8 mouse cellular contexts compared by ENCODE assay signal in the genomic region with DNA sequence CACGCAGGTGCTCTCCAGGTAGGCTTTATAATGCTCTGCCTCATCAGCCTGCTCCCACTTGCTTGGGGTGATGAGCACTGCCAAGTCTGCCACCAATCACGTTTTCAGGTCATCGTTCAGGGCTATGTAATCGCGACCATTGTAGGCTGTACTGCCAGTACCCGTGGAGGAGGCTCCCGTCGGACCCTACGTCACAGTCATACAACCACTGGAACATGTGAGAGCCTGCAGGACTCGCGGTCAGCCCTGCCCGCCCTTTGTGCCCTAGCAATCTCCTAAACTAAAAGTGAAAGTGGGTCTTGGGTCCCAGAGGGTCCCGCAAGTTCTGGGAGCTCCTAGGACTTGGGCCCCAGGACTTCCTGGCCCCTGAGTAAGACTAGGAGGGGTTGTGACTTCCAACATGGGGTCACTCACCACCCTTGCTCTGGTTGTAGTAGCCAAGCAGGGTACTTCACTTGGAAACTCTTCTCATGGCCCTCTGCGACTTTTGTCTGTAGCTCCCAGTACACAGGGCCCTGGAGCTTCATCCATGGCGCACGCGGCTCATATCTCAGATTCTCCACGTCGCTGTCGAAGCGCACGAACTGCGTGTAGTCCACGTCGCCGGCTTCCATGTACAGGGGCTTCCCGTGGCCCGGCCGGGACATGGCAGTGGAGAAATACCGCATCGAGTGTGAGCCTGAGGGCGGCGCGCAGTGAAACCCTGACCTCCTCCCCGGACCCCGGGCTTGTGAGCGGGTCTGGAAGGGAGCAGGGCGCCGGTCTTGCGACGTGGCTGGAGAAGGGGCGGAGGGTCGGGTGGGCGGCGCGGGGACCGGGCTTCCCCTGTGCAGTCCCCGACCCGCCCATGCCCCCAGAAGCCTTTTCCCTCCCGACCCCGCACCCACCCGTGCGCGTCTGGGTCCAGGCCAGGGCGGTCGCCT. TPM values are rescaled to one million over a fixed set of nuclear protein-coding genes. Genes with fewer than 3 reads are reported as not detected.
DNase-seq lines count a peak whose midpoint lies in the region; ATAC-seq and TF ChIP-seq lines count a peak whose summit lies in the region.

No protein-coding gene starts in this region.

- no peaks in the 10 kb centered on the region for H3K36me3 ChIP-seq in lung, embryonic 14.5 days (ENCODE audit: insufficient read depth)
- H3K36me3 ChIP-seq in forebrain, embryonic 16.5 days (ENCODE audit: control insufficient read depth, insufficient read depth) = no peaks in the 10 kb centered on the region
- H3K36me3 ChIP-seq in liver, embryonic 11.5 days (ENCODE audit: control insufficient read depth, insufficient read depth, low read length) = no peaks in the 10 kb centered on the region

- H3K4me1 ChIP-seq in lung, embryonic 14.5 days (ENCODE audit: insufficient read depth) = no peaks in the 10 kb centered on the region
- peaks cover 4% of the 10 kb centered on the region for H3K4me1 ChIP-seq in forebrain, embryonic 16.5 days (replicated peaks; ENCODE audit: control insufficient read depth, insufficient read depth, low read length)
- no peaks in the 10 kb centered on the region for H3K4me1 ChIP-seq in liver, embryonic 11.5 days (replicated peaks; ENCODE audit: control insufficient read depth, insufficient read depth, low read length)

- no peaks in the 10 kb centered on the region for H3K9me3 ChIP-seq in lung, embryonic 14.5 days (ENCODE audit: low read depth, low read length)
- no peaks in the 10 kb centered on the region for H3K9me3 ChIP-seq in forebrain, embryonic 16.5 days (ENCODE audit: control insufficient read depth, low read length)
- H3K9me3 ChIP-seq in liver, embryonic 11.5 days (ENCODE audit: control insufficient read depth, low read length) = no peaks in the 10 kb centered on the region

- peaks cover 40% of the 10 kb centered on the region for H3K27me3 ChIP-seq in lung, embryonic 14.5 days (ENCODE audit: insufficient read depth, low read length)
- peaks cover 51% of the 10 kb centered on the region for H3K27me3 ChIP-seq in forebrain, embryonic 16.5 days (replicated peaks; ENCODE audit: control insufficient read depth, insufficient read depth, low read length)
- peaks cover 67% of the 10 kb centered on the region for H3K27me3 ChIP-seq in liver, embryonic 11.5 days (replicated peaks; ENCODE audit: control insufficient read depth, insufficient read depth, low read length)

- ATAC-seq in lung, embryonic 14.5 days (ENCODE audit: insufficient read depth) = peak; percentile 55
- no peak for ATAC-seq in forebrain, embryonic 16.5 days
- no peak for ATAC-seq in liver, embryonic 11.5 days (replicated peaks; ENCODE audit: low FRiP score)
- 0 out of 2 replicates have a peak, but pooled peaks have one; percentile 17 for ATAC-seq in neutrophil, adult 5-6 weeks (ENCODE audit: extremely low read depth, insufficient number of reproducible peaks, low FRiP score, poor library complexity, severe bottlenecking)

- peak; percentile 30 for DNase-seq in lung, embryonic 14.5 days
- DNase-seq in lung, postnatal 10 days = no peak
- DNase-seq in liver, embryonic 11.5 days (ENCODE audit: low spot score) = peak; percentile 38
- DNase-seq in adrenal gland, adult (ENCODE audit: inconsistent age in 2 of 2, low spot score in 1 of 2) = no peak
- DNase-seq in spleen, postnatal 36 days (ENCODE audit: low spot score in 2 of 2) = no peak
- no peak for DNase-seq in thymus, postnatal 36 days

- peak overlapping the region; percentile 76 for H3K27ac ChIP-seq in lung, embryonic 14.5 days (ENCODE audit: low read depth)
- H3K27ac ChIP-seq in forebrain, embryonic 16.5 days (ENCODE audit: low read length) = no peak overlapping the region
- H3K27ac ChIP-seq in liver, embryonic 11.5 days (ENCODE audit: low read depth, low read length) = no peak overlapping the region

- TF ChIP-seq CTCF in lung, embryonic 14.5 days (IDR thresholded peaks at IDR 0.05; ENCODE audit: low read depth) = no peak

- peak overlapping the region; percentile 32 for H3K4me3 ChIP-seq in lung, embryonic 14.5 days (ENCODE audit: low read depth, low read length)
- H3K4me3 ChIP-seq in forebrain, embryonic 16.5 days (replicated peaks; ENCODE audit: low read length) = peak overlapping the region; percentile 5; the same call in 1 of the 2 replicates
- H3K4me3 ChIP-seq in liver, embryonic 11.5 days (ENCODE audit: low read depth, low read length) = peak overlapping the region; percentile 24

- H3K9ac ChIP-seq in lung, embryonic 14.5 days = peak overlapping the region; percentile 47
- no peak overlapping the region for H3K9ac ChIP-seq in forebrain, embryonic 16.5 days (replicated peaks; ENCODE audit: low read depth, low read length)
- no peak overlapping the region for H3K9ac ChIP-seq in liver, embryonic 11.5 days (ENCODE audit: low read depth, low read length)

- peak overlapping the region; percentile 60 for H3K4me2 ChIP-seq in lung, embryonic 14.5 days
- no peak overlapping the region for H3K4me2 ChIP-seq in forebrain, embryonic 16.5 days (ENCODE audit: low read length)
- H3K4me2 ChIP-seq in liver, embryonic 11.5 days = peak overlapping the region; percentile 42

- WGBS in lung, embryonic 14.5 days = 3% methylated on average over 55 of the region's 56 CpGs
- 1% methylated on average over 49 of the region's 56 CpGs for WGBS in forebrain, embryonic 16.5 days
- 4% methylated on average over 44 of the region's 56 CpGs for WGBS in liver, embryonic 11.5 days

RNA-seq across cellular contexts. Expression of a gene that starts 6.9 kb away (rescaled TPM):
- 44.4 and 51.4 TPM in 2 replicates for polyA plus RNA-seq in lung, embryonic 14.5 days (2014; fragmentation: Nextera tagmentation; extraction: Ambion mirVana)
- polyA plus RNA-seq in forebrain, embryonic 16.5 days (2015; fragmentation: Nextera tagmentation; extraction: Ambion mirVana) = not detected in 2 replicates
- polyA plus RNA-seq in liver, embryonic 11.5 days (2014; fragmentation: Nextera tagmentation; extraction: Ambion mirVana) = 0.25 and 0.31 TPM in 2 replicates
- not detected in 2 replicates for total RNA-seq in neutrophil, adult 5-6 weeks (2017)

RNA-seq across cellular contexts. Expression of a gene that starts 28.7 kb away (rescaled TPM):
- 1.3 and 1.4 TPM in 2 replicates for polyA plus RNA-seq in lung, embryonic 14.5 days (2014; fragmentation: Nextera tagmentation; extraction: Ambion mirVana)
- polyA plus RNA-seq in forebrain, embryonic 16.5 days (2015; fragmentation: Nextera tagmentation; extraction: Ambion mirVana) = not detected in 2 replicates
- not detected in 2 replicates for polyA plus RNA-seq in liver, embryonic 11.5 days (2014; fragmentation: Nextera tagmentation; extraction: Ambion mirVana)
- total RNA-seq in neutrophil, adult 5-6 weeks (2017) = not detected in 2 replicates

RNA-seq across cellular contexts. Expression of a gene that starts 32.2 kb away (rescaled TPM):
- polyA plus RNA-seq in lung, embryonic 14.5 days (2014; fragmentation: Nextera tagmentation; extraction: Ambion mirVana) = not detected in 2 replicates
- not detected in 2 replicates for polyA plus RNA-seq in forebrain, embryonic 16.5 days (2015; fragmentation: Nextera tagmentation; extraction: Ambion mirVana)
- not detected in 2 replicates for polyA plus RNA-seq in liver, embryonic 11.5 days (2014; fragmentation: Nextera tagmentation; extraction: Ambion mirVana)
- not detected in 2 replicates for total RNA-seq in neutrophil, adult 5-6 weeks (2017)

RNA-seq across cellular contexts. Expression of a gene that starts 39.9 kb away (rescaled TPM):
- polyA plus RNA-seq in lung, embryonic 14.5 days (2014; fragmentation: Nextera tagmentation; extraction: Ambion mirVana) = not detected in 2 replicates
- not detected in 2 replicates for polyA plus RNA-seq in forebrain, embryonic 16.5 days (2015; fragmentation: Nextera tagmentation; extraction: Ambion mirVana)
- not detected in 2 replicates for polyA plus RNA-seq in liver, embryonic 11.5 days (2014; fragmentation: Nextera tagmentation; extraction: Ambion mirVana)
- 1.2 and 1.4 TPM in 2 replicates for total RNA-seq in neutrophil, adult 5-6 weeks (2017)

Comparison
In these comparisons a context has a peak if more than half of its experiments do, and no peak if none do; other contexts are left out.
1. DNase-seq: peak in lung, embryonic 14.5 days (single experiment) and liver, embryonic 11.5 days (single experiment); none in lung, postnatal 10 days (single experiment), adrenal gland, adult (0 of 2), spleen, postnatal 36 days (0 of 2) and thymus, postnatal 36 days (0 of 2).
2. ATAC-seq: peak in lung, embryonic 14.5 days (single experiment) and neutrophil, adult 5-6 weeks (single experiment); none in forebrain, embryonic 16.5 days (single experiment) and liver, embryonic 11.5 days (single experiment).
3. RNA of a gene that starts 6.9 kb away (polyA plus RNA-seq): 44.4 to 51.4 TPM in lung, embryonic 14.5 days; 0.25 to 0.31 TPM in liver, embryonic 11.5 days and not detected in forebrain, embryonic 16.5 days; every median in the first group is over 10 times any median in the second.
4. Peak in every context shown above with its lines, with median percentiles within 50 percentile points of each other: H3K4me3 ChIP-seq.